Mouse (Mus musculus) kidney, adult 8-10 months (tissue): ENCODE measurements around the gene Sgta.

Source experiments
- DNase-seq, 2 experiments: peaks; one replicate each; pipeline ENCODE4 v3.0.0; 2022

Sgta gene

GRCm38 (mm10) chr10:81018326-81018725 lies 41.7 kb downstream of the Sgta start:
- DNase-seq: no peak

DNA sequence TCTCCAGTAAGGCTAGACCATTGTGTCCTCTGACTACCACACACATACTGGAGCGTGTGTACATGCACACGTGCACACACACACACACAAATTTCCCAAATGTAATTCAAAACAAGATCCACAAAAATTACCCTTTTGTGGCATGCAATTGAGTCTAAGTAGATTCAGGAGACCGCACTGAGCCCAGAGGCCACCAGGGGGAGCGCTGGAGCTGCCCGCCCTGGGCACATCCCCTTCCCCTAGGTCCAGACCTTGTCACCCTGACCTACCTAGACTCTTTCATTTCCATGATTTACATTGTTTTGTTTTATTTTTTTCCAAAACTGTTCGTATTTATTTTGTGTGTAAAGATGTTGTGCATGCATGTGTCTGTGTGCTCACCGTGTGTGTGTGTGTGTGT lies 43.3 kb downstream of the Sgta start:
- DNase-seq: peak; percentile 37 to 72

DNA sequence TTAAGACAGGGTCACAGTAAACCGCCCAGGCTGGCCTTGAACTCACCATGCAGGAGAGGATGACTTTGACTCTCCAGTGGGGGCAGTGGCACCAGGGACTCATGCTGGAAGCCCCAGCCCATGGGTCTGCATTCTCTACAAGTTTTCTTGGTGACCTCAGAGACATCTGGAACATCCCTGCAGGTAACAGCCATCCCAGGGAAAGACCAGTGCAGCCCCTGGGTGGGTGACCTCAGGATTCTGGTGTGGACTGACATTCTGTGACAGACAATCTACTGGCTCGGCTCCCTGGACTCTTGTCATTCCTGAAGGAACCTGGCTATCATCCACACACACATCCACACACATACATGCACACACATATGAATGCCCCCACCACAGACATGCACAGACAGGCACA lies 44.3 kb downstream of the Sgta start:
- DNase-seq: no peak

- peak; percentile 95 for DNase-seq
Observed at GRCm38 (mm10) chr10:81014393-81015384, 45.3 kb downstream of the Sgta start, which contains the start of gene Gng7. Gene Gng7 (minus strand): TSS chr10:81014945.

- DNase-seq: peak in 1 of 2 experiments; percentile 26
Observed at GRCm38 (mm10) chr10:81010851-81011250, 49.1 kb downstream of the Sgta start.

GRCm38 (mm10) chr10:81007240-81007639 lies 52.7 kb downstream of the Sgta start:
- DNase-seq: no peak

DNA sequence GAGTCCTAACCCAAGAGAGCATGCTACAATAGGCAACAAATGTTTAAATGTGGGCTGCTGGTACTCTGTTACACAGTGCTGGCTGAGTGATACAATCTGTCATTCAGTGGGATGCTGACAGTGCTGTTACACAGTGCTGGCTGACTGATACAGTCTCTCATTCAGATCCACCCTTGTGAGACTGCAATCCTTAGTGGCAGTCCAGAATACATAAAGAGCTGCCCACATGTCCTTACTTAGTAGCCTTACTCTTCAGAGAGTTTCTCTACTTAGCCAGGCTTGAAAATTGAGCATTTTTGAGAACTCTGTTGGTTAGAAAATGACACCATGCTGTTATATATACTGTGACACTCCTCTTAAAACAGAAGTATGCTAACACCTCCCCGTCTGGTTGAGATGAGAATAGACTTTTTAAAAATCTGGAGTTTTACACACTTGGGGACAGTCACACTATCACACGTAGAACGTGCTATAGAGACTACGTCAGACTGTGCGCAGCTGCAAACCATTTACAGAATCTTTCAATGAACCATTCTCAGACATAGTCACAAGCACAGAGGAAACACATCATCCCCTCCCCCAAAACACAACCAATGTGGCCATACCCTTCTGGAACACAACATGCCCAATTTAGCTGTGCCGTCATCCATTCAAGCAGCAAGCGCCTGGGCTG lies 53.8 kb downstream of the Sgta start:
- no peak for DNase-seq

DNA sequence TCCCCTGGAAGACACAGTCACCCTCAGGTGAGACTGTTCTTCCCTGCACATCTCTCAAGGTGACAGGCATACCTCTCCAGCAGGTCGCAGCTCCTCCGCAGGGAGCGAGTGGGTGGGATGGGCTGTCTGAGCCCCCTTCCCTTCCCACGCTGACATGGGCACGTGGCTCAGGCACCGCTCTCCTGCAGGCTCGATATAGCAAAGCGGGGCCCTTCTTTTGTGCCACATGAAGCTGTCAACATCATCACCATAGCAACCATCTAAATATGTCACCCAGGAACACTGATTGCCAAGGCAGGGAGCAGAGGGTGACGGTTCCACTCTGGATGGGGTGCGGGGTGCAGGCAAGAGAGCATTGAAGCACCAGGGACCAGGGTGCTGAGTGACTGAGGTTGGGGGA lies 58.8 kb downstream of the Sgta start:
- no peak for DNase-seq

- no peak for DNase-seq
Observed at GRCm38 (mm10) chr10:81000197-81001062, 59.6 kb downstream of the Sgta start.

DNA sequence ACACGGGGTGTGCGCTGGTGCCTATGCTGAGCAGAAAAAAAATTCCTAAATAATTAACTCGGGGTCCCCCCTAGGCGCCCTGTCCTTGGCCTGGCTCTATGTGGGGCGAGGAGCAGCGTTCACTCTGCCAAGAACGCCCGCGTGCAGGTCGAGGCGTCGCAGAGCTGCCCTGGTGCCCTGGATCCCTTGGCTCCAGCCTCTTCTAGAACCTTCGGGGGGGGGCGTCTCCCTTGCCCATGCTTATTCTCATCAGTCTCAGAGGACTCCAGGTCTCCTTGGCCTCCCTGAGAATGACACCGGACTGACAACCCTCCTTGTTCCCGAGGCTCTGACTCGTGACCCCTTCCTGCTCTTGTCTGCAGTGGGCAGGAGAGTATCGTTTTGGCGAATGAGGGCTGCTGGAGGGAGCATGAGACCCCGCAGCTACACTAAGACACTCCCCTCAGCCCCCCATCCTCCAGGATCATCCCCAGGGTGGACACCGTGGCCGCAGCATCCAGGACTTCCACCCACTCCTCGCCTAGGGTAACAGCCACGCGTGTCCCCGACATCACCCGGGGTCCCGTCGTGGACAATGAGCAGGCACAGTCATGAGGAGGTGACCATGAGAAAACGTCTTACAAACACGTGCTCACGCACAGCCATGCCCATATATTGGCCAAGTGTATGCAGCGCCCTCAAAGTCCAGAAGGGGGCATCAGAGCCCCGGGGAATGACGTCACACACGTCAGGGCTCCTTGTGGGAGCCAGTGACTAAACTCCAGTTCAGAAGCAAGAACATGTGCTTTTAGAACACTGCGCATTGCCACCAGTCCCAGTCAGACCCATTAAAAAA lies 60.4 kb downstream of the Sgta start:
- DNase-seq: peak; percentile 74 to 90

DNA sequence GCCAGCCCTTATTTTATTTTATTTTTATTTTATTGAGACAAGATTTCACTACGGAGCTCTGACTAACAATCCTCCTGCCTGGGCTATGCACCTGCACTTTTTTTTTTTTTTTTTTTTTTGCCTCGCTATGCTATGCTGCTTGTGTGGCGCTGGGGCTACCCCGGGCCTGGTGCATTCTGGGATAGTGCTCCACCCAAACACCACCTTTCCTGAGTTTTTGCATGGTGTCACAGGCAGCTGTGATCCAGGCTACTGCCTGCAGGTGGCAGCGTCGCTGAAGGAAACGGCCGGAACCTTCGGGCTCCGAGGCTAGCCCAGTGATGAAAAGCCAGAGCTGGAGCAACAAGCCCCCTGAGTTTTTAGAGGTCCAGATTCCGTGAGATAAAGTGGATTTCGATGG lies 61.2 kb downstream of the Sgta start:
- DNase-seq: peak in 1 of 2 experiments; percentile 53

GRCm38 (mm10) chr10:80998021-80998420 lies 62.0 kb downstream of the Sgta start:
- DNase-seq: no peak

- DNase-seq: no peak
Observed at GRCm38 (mm10) chr10:80997332-80997731, 62.6 kb downstream of the Sgta start.

DNA sequence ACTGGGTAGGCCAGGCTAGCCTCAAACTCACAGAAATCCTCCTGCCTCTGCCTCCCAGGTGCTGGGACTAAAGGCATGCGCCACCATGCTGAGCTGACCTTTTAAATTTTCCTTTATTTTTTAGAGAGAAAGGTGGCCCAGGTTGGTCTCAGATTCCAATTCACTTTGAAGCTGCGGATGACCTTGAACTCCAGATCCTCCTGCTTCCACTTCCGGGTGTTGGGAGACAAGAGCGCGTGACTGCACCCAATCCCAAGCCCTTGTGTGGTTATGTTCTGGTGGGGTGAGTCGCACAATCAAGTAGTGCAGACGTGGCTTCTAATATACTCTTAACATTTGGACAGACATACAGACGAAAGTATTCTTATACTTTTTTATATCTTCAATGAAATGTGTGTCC lies 63.5 kb downstream of the Sgta start:
- no peak for DNase-seq

GRCm38 (mm10) chr10:80995091-80995632 lies 64.8 kb downstream of the Sgta start:
- DNase-seq: peak in 1 of 2 experiments; percentile 82

DNA sequence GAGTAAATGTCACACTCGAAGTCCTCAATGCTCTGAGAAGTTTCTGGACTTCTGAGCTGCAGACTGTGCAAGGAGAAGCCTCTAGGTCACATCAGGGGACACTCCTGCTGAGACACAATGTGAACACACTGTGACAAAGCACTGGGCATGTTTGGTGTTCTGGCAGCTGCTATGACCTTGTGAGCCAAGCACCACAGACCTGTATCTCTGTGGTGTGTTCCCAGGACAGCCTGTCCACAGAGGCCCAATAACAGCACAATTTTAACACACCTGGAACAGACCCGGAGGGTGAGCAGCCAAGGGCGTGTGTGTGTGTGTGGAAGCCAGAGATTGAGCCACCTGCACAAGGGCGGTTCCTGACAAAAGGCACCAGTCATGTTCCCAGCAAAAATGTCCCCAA lies 65.4 kb downstream of the Sgta start:
- DNase-seq: no peak
